Mouse (Mus musculus) Muller cell, postnatal 12 days (primary cell): Measurements from ENCODE around the gene Haus5.

Experiments used
- DNase-seq: peaks from one replicate; pipeline ENCODE4 v3.0.0-alpha.2; 2015; ENCODE audit errors: inconsistent ontology term

The Haus5 gene

DNA sequence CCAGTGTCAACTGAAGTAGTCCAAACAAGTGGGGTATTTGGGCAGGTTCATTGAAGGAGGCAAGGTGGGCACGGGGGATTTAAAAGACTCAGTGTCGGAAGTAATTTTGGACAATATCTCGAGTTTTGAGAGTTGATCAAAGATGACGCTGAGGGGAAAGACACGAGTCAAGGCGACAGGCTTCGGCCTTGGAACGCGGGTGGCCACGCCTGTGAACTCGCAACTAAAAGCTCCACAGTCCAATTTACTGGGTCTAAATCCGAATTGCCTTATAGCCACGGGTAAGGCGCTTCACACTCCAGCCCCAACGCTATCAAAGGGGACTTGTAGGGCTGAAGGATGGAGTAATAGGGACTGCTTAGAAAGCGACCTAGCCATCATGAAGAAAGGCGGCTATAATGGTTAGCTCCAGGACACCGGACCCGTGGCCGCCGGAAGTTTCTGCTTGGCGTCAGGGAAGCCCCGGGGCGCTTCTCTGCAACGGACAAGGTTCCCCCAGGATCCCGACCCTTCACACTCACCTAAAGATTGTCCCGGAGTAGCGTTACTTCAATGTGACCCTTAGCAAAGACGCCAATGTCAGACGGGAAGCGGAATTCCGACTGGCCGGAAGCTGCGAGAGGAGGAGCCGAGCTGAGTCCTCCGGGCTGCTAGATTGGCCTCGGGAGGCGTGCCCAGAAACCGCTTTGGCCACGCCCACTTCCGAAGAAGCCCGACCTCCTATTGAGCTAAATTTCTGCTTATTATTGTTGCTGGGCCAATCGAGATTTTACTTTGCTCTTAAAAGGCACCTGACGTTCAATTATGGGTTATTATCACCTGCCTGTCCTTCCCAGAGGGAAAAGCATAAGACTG is 39.0 kb downstream of the Haus5 start, which contains the start of gene Cox6b1:
Cox6b1 (minus strand) TSS at position 622 of the 855 bp plus-strand sequence.
- peak; percentile 90 for DNase-seq

DNA sequence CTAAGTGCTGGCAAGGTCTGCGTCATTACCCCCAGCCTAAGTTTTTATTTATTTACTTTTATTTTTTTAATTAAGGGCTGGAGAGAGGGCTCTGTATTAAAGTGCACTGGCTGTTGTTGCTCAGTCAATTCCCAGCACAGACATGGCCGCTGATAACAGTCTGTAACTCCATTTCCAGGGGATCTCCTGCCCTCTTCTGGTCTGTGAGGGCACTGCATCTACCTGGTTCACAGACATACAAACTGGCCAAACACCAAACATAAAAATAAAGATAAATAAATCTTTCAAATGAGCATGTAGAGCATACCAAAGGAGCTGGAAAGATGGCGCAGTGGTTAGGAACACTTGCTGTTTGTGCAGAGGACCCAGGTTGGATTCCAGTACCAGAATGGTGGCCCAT is 45.6 kb downstream of the Haus5 start:
- DNase-seq: no peak

DNA sequence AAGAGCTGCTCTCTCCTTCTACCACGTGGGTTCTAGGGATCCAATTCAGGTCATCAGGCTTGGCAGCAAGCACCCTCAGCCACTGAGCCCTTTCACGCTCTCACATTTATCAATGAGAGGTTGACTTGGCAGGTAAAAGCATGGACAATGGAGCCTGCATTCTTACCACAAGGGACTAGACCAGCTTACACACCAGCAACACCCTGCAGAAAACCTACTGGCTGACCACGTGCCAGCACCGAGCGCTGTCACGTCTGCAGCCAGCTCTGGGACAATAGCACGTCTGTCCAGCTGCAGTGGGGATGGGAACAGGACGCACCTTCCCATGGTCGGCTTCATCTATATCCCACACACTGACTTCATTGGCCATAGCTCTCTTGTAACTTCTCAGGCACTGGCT is 46.1 kb downstream of the Haus5 start:
- DNase-seq: no peak

DNA sequence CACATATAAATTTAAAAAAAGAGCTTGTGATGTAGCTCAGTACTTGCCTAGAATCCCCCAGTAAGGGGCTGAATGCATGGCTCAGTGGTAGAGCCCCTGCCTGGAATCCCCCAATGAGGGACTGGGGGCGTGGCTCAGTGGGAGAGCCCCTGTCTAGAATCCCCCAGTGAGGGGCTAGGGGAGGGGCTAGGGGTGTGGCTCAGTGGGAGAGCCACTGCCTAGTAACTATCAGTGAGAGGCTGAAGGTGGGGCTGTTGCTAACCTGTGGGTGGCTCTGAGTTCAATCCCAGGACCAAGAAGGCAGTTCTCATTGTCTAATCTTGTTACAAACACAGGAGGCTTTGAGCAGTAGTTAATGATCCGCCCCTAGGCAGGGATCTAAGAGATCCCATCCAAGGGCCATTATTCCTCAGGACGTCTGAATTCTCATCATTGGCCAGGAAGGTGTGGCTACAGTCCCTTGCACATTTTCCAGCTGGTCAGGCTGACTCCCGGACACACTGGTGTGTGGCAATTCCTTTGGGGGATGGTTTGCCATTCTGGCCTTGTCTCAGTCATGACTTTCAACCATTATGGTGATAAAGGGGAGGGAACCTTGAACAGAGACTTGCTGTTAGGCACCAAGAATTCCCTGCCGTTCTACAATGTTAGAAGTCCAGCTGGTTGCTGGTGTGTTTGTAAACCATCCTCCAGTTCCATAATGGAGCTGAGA is 49.6 kb downstream of the Haus5 start:
- DNase-seq: no peak

DNA sequence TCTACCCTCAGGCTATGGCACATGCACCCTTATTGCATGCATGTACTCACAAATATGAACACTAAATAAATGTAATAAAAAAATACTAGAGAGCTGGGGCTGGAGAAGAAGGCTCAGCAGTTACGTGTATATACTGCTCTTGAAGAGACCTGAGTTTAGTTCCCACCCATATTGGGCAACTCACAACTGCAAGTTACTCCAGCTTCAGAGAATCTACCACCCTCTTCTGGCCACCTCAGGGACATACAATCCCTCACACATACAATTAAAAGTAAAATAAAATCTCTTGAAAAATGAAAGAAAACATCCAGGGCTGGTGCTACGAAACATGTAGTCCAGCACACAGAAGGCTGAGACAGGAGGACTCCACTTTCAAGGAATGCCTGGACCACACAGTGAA is 50.3 kb downstream of the Haus5 start:
- DNase-seq: no peak

DNA sequence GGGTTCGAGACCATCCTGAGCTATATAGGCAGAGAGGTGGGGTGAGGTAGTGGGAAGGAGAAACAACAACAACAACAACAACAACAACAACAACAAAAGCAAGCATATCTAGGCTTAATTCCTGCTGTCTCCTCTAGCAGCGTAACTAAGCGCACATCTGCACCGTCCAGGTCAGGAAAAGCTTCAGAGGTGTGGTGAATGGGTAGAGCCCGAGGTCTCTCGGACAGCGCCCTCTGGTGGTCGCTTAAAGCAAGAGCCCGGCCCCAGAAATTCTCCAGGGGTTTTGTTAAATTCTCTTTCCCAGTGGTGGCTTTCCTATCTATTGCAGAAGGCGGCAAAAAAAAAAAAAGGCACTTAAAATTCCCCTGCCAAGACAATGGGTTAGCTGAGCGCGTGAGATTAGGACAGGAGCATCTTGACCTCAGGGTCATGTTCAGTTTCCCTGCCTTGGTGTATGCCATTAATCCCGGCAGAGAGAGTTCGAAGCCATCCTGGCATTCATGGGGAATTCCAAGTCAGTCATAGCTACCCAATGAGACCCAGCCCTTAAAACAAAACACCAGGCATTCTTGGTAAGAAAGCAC is 51.2 kb downstream of the Haus5 start:
- no peak for DNase-seq

DNA sequence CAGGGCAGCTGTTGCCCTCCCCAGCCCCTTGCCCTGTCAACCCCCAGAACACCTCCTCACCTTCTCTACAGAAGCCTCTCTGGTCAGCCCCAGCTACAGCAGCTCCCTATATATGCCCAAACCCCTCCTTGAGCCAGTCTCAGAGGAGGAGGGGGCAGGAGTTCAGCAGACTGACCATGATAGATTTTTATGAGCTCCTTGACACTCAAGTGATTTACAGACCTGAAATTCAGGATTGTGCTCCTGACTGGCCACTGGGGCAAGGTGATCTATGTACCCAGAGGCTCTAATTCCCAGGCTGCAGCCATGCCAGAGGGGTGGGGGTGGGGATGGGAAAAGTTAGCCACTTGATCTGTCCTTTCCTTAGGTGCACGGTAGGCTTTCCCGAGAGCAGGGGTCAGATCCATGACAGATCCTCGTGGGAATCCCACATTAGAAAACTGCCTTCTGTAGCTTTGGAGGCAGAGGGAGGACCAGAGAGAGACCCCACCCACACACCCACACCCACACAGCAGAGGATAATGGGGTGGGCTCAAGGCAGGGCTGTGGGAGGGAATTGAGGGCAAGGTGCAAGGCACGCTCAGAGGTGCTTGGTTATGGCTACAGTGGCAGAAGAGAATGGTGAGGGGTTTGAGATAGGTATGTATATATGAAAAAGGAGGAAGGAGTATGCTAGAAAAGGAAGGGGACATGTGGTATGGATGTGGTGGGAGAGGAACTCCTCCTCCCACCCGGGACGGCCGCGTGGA is 52.0 kb downstream of the Haus5 start, which contains the start of gene Upk1a:
Upk1a (minus strand) TSS at position 194 of the 749 bp plus-strand sequence.
- DNase-seq: no peak

DNA sequence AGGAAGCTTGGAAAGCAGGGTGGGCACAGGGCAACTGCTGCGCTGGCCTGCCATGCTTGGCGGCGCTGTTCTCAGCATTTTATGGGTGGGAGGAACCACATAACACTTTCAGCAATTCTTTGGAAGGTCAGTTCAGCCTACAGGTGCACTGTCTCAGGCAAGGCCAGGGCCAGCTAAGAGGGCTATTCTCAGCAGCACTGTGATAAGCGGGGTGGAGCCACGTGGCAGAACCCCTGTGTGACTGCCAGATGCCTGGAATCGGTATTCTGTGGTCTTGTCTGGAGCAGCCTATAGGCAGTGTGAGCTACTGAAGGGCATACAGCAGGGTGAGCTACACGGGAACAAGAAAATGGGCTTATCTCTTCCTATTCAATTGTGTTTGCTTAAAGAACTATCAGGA is 54.8 kb downstream of the Haus5 start:
- no peak for DNase-seq

DNA sequence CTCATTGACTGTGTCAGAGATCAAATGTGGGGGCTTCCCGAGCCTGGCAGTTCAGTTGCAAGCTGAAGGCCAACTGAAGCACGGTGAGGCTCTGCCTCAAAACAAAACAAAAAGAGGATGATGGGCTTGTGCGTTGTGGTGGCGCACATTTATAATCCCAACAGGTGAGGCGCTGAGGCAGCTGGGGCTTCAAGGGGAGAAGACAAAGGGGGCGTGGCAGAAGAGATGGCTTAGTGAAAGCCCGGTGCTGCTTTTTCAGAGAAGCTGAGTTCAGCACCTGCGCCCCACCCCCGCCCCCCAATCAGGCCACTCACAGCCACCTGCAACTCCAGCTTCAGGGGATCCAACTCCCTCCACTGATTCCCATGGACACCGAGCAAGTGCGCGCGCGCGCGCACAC is 56.3 kb downstream of the Haus5 start:
- no peak for DNase-seq

DNA sequence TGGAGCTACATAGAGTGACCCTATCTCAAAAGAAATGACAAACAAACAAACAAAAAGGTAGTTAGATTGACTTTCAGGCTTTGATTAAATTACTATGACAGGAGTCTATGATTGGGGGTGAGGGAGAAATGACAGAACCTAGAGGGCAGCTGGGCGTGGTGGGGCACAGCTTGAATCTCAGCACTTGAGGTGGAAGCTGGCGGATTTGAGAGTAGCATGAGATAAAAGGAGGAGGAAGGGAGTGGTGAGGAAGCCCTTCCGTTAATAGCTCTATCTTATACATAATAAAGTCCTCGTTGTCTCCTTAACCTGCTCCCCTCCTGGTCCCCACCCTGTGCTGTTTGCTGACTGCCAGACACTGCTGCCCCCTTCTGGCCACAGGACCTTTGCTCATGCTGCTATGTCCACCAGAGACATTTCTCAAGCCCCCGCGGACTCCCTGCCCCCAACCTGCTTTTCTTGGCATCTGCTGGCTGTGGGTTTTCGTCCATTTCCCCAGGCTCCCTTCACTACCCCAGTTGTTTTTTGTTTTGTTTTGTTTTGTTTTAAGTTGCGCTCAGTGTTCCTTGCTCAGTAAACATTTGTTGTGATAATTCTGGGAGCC is 57.0 kb downstream of the Haus5 start:
- DNase-seq: peak; percentile 36

DNA sequence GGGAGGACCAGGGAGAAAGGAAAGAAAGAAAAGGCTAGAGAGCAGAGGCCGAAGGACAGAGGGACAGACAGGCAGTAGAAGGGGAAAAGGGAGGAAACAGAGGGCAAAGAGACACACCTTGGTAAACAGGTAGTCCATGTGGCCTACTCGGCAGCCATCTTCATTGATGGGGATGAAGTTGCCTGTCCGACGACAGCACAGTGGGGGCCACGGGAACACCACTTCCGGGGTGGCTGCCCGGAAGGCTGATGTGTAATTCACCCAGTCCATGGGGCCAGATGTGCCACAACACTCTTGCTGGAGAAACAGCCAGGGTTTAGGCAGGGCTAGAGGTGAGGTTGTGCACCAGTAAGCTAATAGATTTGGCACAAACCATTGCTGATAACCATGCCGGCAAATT is 59.9 kb downstream of the Haus5 start:
- no peak for DNase-seq

DNA sequence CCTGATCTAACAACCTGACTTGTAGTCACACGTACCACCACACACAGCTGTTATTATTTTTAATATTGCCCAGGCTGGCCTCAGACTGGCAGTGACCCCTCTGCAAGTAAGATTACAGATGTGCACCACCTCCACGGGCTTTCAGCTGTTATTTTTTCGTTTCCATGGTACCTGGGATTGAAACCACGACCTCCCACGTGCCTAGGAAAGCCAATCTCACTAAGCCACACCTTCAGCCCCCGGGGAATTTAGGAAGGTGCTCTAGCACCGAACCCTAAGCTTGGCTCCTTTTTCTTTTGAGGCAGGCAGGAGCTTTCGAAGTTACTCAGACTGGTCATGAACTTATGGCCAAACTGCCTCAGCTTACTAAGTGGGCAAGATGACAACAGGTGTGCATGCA is 60.4 kb downstream of the Haus5 start:
- no peak for DNase-seq
